Mouse (Mus musculus) adrenal gland, adult (tissue): Measurements from ENCODE around the gene Fbxo9.
"Not testable (repeated sequence)": the region's sequence is repeated elsewhere in the genome, so short reads cannot be mapped to it uniquely, and the experiment has no call there.

Experiments
- DNase-seq, 2 experiments: peaks; one replicate each; pipeline ENCODE4 v3.0.0; 2022 to 2023; ENCODE audit warnings: low spot score in 1 of 2; ENCODE audit not compliant: inconsistent age in 2 of 2

Fbxo9 gene

GRCm38 (mm10) chr9:78073713-78074340, 35.0 kb downstream of the Fbxo9 start:
- DNase-seq, result no peak

DNA sequence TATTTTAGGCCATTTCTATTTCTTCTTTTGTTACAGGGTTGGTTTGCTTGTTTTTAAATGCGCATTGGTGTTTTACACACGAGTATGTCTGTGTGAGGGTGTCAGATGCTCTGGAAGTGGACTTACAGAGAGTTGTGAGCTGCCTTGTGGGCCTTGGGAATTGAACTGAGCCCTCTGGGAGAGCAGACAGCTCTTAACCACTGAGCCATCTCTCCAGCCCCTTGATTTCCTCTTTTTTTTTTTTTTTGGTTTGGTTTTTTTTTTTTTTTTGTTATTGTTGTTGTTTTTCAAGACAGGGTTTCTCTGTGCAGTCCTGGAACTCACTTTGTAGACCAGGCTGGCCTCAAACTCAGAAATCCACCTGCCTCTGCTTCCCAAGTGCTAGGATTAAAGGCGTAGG, 35.6 kb downstream of the Fbxo9 start:
- DNase-seq, result not testable (repeated sequence)

DNA sequence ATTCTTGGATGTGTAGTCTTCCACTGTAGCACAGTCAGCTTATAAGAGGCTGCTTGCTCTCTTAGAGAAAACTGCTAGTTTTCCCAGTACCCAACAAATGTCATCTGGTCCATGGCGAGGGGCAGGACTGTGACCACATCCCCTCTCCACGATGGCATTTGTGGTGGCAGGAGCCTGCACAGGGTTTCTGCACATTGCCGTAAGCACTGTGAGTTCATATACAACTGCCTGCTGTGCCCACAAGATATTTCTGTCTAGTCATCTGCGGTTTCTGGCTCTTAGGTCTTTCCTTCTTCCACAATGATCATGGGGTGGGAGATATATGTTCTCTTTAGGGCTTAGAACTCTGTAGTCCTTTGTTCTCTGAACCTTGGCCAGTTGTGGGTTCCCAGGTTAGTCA, 37.2 kb downstream of the Fbxo9 start:
- DNase-seq, result no peak

GRCm38 (mm10) chr9:78070496-78070895, 38.4 kb downstream of the Fbxo9 start:
- DNase-seq, result no peak

- no peak for DNase-seq
Measured at GRCm38 (mm10) chr9:78064121-78064520, 44.7 kb downstream of the Fbxo9 start.

DNA sequence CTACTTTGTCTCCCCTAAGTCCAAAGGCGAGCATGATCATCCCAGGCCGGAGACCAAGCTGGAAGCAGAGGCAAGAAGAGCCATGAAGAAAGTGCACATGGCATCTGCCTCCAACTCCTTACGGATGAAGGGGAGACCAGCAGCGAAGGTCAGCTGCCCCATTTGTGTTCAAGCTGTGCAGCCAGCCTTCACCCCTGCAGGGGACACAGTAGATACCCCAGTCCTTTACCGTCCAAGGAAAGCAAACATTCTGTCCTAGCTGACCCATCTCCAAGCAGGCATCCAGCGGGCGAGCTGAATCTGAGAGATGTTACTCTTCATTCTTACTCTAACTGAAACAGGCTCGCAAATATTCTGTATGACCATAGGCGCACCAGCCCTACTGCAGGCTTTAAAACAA, 46.5 kb downstream of the Fbxo9 start:
- no peak for DNase-seq

DNA sequence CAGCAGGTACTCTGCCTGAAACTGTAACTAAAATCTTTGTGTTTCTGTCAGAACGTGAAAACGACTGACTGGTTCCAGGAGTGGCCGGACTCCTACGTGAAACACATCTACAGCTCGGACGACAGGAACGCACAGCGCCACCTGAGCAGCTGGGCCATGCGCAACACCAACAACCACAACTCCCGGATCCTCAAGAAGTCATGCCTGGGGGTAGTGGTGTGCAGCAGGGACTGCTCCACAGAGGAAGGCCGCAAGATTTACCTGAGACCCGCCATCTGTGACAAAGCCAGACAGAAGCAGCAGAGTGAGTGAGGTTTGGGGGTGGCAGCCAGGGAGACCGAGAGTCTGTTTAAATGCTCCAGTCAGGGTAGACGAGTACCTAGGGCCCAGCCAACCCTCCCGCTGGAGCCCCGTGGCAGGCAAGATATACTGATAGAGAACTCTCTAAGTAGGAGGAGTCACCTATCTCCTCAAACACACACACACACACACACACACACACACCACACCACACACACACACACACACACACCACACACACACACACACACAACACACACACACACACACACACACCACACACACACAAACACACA, 49.2 kb downstream of the Fbxo9 start:
- no peak for DNase-seq

GRCm38 (mm10) chr9:78054298-78054697, 54.6 kb downstream of the Fbxo9 start:
- DNase-seq, result no peak

GRCm38 (mm10) chr9:78053821-78054220, 55.0 kb downstream of the Fbxo9 start:
- no peak for DNase-seq

DNA sequence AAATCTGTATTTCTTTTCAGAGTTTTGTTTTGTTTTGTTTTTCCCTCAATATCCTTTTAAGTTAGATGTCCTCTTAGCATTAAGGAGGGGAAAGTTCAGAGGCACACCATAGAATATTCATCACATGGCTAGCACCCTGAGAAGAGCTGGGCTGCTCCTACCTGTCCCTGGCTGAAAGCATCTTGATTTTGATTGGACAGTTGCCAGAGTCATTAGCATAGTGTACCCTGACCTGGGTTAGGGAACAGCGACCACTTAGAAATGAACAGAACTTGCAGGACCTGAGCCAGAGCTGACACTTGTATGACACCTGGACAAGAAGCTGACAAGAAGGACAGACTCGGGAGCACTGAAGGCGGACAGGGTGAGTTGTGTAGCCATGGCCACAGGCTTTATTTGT, 57.2 kb downstream of the Fbxo9 start, which contains the start of gene Gcm1:
Gene Gcm1 (plus strand): TSS at position 248 of the 400 bp plus-strand sequence.
- no peak for DNase-seq

- no peak for DNase-seq
Measured at GRCm38 (mm10) chr9:78050452-78050970, 58.4 kb downstream of the Fbxo9 start.

GRCm38 (mm10) chr9:78046755-78047154, 62.1 kb downstream of the Fbxo9 start:
- peak in 1 of 2 experiments; percentile 56 for DNase-seq

- DNase-seq, result no peak
Measured at GRCm38 (mm10) chr9:78045171-78045570, 63.7 kb downstream of the Fbxo9 start.

- peak; percentile 81 to 93 for DNase-seq
Measured at GRCm38 (mm10) chr9:78038755-78039489, 69.9 kb downstream of the Fbxo9 start.

DNA sequence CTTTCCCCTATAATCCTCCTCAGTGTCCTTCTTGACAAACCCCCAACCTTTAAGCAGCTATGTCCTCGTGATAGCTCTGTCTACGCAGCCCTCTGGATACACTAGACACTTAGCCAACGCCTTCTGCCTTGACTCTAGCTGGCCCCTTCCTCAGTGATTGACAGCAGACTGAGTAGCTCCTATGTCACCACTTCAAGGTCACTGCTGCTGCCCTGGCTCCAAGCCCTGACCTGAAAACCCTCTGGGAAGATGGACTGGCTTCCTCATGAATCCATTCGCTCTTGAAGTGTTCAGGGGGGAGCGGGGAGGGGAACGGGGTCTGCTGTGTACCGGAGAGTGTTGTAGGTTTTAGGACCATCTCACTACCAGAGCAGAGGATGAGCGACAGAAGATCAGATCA, 73.0 kb downstream of the Fbxo9 start:
- peak; percentile 36 to 67 for DNase-seq

- DNase-seq, result no peak
Measured at GRCm38 (mm10) chr9:78035296-78035695, 73.6 kb downstream of the Fbxo9 start.

DNA sequence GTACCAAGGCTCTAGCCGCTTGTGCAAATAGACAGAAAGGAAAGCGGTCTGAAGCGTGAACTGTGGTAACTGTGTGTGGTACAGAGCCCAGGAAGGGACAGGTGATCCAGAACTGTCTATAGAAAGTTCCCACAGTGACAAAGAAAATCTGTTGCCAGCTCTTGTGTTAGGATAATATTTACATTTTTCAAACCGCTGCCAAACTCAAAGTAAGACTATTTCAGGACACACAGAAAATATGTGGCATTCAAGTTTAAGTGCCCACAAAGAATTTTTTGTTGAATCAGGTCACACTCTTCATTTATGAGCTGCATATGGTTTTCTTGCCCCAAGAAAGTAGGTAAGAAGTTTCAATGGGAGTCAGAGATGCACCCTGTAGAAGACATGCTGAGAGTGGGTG, 75.9 kb downstream of the Fbxo9 start:
- DNase-seq, result no peak
